Mouse (Mus musculus): ENCODE data around the gene Nipbl.

DNA sequence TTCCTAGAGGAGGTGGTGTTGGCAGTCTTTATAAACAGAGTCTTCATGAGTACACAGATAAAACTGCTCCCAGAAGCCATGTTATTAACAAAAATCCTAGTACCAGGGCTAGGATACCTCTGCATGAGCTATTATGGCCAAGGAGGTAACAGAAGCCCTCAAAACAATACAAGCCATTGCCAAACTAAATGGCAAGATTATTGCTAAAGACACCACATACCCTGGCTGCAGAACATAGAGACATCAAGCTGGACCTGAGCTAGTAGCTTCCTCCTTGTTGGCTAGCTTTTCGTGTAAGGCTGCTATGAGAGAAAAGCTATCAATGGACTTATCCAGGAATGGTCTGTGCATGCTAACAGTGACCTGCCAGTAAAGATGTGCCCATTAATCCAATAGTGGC is 32.4 kb downstream of the Nipbl start:
- TF ChIP-seq CTCF (IDR thresholded peaks at IDR 0.05; ENCODE audit: borderline replicate concordance, control insufficient read depth, extremely low read depth, insufficient read depth, low read length, poor library complexity) (no peak), POLR2A (IDR thresholded peaks at IDR 0.05; ENCODE audit: control insufficient read depth, extremely low read depth, insufficient read depth, low read length, poor library complexity) (no peak)
